In the genomic region with DNA sequence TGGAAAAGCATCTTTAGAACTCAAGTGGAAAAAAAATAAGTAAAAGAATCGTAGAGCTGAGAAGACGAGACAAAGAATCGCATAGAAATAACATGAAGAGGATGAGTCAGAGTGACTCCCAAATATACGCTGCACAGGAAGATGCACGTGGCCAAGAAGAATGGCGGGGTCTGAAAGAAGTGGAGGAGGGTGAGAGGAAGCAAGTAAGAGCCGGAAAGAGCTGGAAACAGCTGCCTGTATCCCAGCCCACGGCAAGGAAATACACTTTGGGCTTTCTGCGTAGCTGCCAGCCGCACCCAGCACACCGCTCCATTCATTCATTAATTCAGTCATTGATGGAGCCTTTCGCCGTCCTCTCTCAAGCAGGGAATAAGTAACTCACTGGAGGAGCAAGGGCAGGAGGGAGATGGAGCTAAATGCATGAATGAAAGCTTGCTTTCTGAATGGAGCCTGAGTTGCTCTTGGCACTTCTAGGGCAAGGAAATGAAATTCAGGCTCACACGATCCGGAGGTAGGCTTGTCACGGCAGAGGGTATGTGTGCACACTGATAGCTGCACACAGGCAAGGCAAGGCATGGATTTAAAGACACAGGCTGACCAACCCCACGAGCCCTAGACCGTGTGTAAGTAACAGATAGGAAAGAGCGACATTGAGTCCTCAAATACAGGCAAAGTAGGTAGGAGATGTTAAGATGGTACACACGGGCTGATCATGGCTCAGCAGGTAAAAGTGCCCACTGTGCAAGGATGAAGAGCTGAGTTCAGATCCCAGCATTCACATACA, we compare ENCODE assay signal across 12 mouse cellular contexts.
A peak's percentile ranks its signal among the peaks of the same experiment; 100 is the strongest.
DNase-seq lines count a peak whose midpoint lies in the region; ATAC-seq and TF ChIP-seq lines count a peak whose summit lies in the region.
"Had no signal": no experiment of that assay in that cellular context is flagged by ENCODE, and none has a peak within 500 bp of the region (broad histone marks: within the 10 kb centered on the region; RNA-seq: fewer than 3 reads in every experiment).

No protein-coding gene starts in this region.

- peak; percentile 85 for ATAC-seq in frontal cortex, adult (ENCODE audit: low TSS enrichment)
- peak; percentile 41; the same call in 1 of the 2 replicates for ATAC-seq in megakaryocyte-erythroid progenitor cell, adult 5-6 weeks (replicated peaks; ENCODE audit: low FRiP score, low TSS enrichment, poor library complexity, severe bottlenecking)
- ATAC-seq: intestine, embryonic 15.5 days had no signal

- H3K9ac ChIP-seq in ES-E14 (ENCODE audit: insufficient read depth, low read depth, low read length, poor library complexity, severe bottlenecking): peak overlapping the region; percentile 48
- H3K9ac ChIP-seq: intestine, embryonic 15.5 days had no signal

- H3K9me3 ChIP-seq in ES-E14 (ENCODE audit: control insufficient read depth, insufficient read depth, low read depth, low read length): no peaks in the 10 kb centered on the region
- H3K9me3 ChIP-seq: intestine, embryonic 15.5 days had no signal

- peaks cover 10% of the 10 kb centered on the region; the same call in 1 of the 2 replicates for H3K36me3 ChIP-seq in ES-E14 (ENCODE audit: control insufficient read depth, insufficient read depth, low read length, poor library complexity, severe bottlenecking)

- in situ Hi-C loops in ES-E14 (cut with MboI; ENCODE audit: low sequenced_read_pairs in 2 of 2, unreplicated experiment in 2 of 2): no loop called here

- H3K27ac ChIP-seq in layer of hippocampus, adult 2 months: peak overlapping the region; percentile 15; the same call in 1 of the 2 replicates
- peak overlapping the region; percentile 56; the same call in 1 of the 2 replicates for H3K27ac ChIP-seq in ES-E14 (ENCODE audit: insufficient read depth, low read depth, low read length, poor library complexity, severe bottlenecking)
- H3K27ac ChIP-seq: intestine, embryonic 15.5 days had no signal

- no peak overlapping the region for H3K4me3 ChIP-seq in layer of hippocampus, adult 2 months
- H3K4me3 ChIP-seq in ES-E14 (ENCODE audit: insufficient read depth in 1 of 2, low read depth in 1 of 2, low read length in 2 of 2, poor library complexity in 1 of 2, severe bottlenecking in 1 of 2): peak overlapping the region in 1 of 2 experiments; percentile 13; a peak in 1 of 4 replicates
- H3K4me3 ChIP-seq: intestine, embryonic 15.5 days had no signal

- no peak for DNase-seq in frontal cortex, postnatal 14 days (ENCODE audit: low spot score in 2 of 2)
- no peak for DNase-seq in layer of hippocampus, adult 2 months (ENCODE audit: low spot score in 2 of 2)
- DNase-seq in layer of hippocampus, postnatal 25 days (ENCODE audit: extremely low spot score in 1 of 2, low spot score in 1 of 2): no peak
- no peak for DNase-seq in ES-E14 (ENCODE audit: low read depth, low spot score)
- no peak for DNase-seq in adrenal gland, postnatal 10 days
- no peak for DNase-seq in gastrocnemius, postnatal 10 days
- DNase-seq: adrenal gland, adult 8-10 months; cerebellum, postnatal 10 days; layer of hippocampus, postnatal 36 days had no signal

- TF ChIP-seq CTCF in layer of hippocampus, adult 2 months (conservative IDR thresholded peaks at IDR 0.05): no peak

- peaks cover 3 to 10% of the 10 kb centered on the region in 2 experiments; a peak in 2 of 4 replicates for H3K4me1 ChIP-seq in ES-E14 (ENCODE audit: control insufficient read depth in 2 of 2, insufficient read depth in 2 of 2, low read length in 2 of 2, poor library complexity in 1 of 2)
- H3K4me1 ChIP-seq: intestine, embryonic 15.5 days had no signal

TF ChIP-seq in ES-E14, 5 proteins besides CTCF, POLR2A, EP300 and RAD21:
- TF ChIP-seq ZC3H11A (IDR thresholded peaks at IDR 0.05; ENCODE audit: borderline replicate concordance, low read depth, low read length): no peak
- TF ChIP-seq HCFC1 (IDR thresholded peaks at IDR 0.05; ENCODE audit: borderline replicate concordance, insufficient read depth, low read length): no peak
- TF ChIP-seq ZNF384 (IDR thresholded peaks at IDR 0.05; ENCODE audit: low read depth, low read length): no peak
- TF ChIP-seq MAFK (IDR thresholded peaks at IDR 0.05; ENCODE audit: insufficient read depth, low read depth, low read length): no peak
- no peak for TF ChIP-seq CHD2 (IDR thresholded peaks at IDR 0.05; ENCODE audit: low read depth, low read length)
